Mouse (Mus musculus): ENCODE results near the gene Slc4a5.

Slc4a5 gene

DNA sequence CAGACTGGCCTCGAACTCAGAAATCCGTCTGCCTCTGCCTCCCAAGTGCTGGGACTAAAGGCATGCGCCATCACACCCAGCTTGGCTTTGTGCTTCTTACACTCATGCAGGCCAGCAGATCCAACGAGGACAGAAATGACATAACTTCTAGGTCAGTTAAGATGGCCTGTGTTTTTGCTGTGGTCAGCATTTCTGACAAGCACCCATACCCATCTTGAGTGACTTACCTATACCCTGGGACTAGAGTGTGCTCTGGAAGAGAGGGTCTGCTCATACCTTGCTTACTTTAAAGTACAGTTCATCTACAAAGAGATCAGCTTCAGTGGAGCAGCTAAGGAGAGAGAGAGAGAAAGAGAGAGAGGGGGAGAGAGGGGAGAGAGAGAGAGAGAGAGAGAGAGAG is 13.7 kb downstream of the Slc4a5 start:
- DNase-seq (ENCODE audit: low spot score) = no peak

GRCm38 (mm10) chr6:83234280-83234741 is 14.7 kb downstream of the Slc4a5 start:
- DNase-seq (ENCODE audit: low spot score) = peak; percentile 48

GRCm38 (mm10) chr6:83237123-83237522 is 17.5 kb downstream of the Slc4a5 start:
- no peak for DNase-seq (ENCODE audit: low spot score)

GRCm38 (mm10) chr6:83244422-83245061 is 24.9 kb downstream of the Slc4a5 start:
- peak; percentile 32 for DNase-seq (ENCODE audit: low spot score)

DNA sequence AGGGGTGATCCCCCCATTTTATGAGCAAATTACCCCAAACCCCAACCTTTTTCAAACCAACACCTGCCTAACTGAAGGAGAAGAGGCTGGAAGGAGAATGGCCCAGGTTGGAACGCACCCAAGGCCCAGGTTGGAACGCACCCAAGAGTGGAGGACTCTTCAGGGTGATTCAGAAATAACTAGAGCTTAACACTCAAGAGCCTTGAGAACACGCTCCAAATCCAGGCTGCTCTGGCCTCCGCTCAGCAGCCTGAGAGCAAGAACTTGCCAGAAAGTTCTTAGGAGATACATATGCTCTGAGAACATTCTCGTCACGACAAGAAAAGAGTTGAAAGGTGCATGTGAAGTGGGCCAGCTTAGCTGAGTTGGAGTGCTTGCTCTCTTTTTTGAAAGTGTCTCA is 25.5 kb downstream of the Slc4a5 start:
- DNase-seq (ENCODE audit: low spot score) = no peak

GRCm38 (mm10) chr6:83245997-83246396 is 26.4 kb downstream of the Slc4a5 start:
- DNase-seq (ENCODE audit: low spot score) = no peak

- DNase-seq (ENCODE audit: low spot score) = no peak
These were observed 27.1 kb downstream of the Slc4a5 start for GRCm38 (mm10) chr6:83246750-83247149.

DNA sequence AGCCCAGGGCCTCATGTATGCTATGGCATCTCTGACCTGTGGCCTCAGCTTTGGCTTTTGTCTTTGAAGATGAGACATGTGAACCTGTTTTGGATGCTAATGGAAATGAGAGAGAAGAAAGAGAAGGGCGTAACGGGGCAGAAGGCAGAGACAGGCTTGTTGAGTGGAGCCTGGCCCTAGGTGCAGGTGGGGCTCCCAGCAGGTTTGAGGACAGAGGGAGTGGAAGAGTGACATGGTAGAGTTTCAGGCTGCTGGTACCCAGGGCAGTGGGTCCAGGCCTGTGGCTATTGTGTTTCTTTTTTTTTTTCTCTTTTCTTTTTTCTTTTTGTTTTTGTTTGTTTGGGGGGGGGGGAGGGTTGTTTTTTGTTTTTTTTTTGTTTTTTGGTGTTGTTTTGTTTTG is 27.5 kb downstream of the Slc4a5 start:
- DNase-seq (ENCODE audit: low spot score) = no peak

GRCm38 (mm10) chr6:83254242-83254641 is 34.6 kb downstream of the Slc4a5 start:
- DNase-seq (ENCODE audit: low spot score) = no peak

DNA sequence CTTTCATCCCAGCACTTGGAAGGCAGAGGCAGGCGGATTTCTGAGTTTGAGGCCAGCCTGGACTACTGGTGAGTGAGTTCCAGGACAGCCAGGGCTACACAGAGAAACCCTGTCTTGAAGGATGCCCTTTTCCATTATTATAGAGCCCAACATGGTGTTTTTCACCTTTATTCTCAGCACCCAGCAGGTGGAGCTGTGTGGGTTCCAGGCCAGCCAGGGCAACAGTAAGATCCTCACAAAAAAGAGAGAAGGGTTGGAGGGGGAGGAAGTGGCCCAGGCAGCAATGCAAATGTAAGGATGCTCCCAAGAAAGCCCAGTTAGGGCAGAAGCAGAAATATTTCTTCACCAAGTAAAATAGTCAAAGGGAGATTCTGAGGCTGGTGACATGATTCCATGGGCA is 44.9 kb downstream of the Slc4a5 start:
- no peak for DNase-seq (ENCODE audit: low spot score)

DNA sequence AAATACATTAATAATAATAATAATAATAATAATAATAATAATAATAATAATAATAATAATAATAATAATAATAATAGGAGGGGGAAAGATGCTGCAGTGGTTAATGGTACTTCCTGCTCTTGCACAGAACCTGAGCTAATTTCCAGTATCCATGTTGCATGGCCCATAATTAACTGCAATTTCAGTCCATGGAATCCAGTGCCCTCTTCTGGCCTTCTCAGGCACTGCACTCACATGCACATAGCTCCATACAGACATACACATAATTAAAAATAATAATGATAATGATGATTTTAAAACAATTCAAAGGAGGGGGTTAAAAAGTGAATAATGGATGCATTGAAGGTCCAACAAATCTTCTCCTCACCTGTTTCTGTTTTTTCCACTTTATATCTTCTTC is 45.6 kb downstream of the Slc4a5 start:
- DNase-seq (ENCODE audit: low spot score) = peak; percentile 54

- DNase-seq (ENCODE audit: low spot score) = no peak
These were observed 46.0 kb downstream of the Slc4a5 start for GRCm38 (mm10) chr6:83265653-83266052.

GRCm38 (mm10) chr6:83267616-83268015 is 48.0 kb downstream of the Slc4a5 start:
- no peak for DNase-seq (ENCODE audit: low spot score)

GRCm38 (mm10) chr6:83268144-83269010 is 48.7 kb downstream of the Slc4a5 start:
- DNase-seq (ENCODE audit: low spot score) = peak; percentile 83

DNA sequence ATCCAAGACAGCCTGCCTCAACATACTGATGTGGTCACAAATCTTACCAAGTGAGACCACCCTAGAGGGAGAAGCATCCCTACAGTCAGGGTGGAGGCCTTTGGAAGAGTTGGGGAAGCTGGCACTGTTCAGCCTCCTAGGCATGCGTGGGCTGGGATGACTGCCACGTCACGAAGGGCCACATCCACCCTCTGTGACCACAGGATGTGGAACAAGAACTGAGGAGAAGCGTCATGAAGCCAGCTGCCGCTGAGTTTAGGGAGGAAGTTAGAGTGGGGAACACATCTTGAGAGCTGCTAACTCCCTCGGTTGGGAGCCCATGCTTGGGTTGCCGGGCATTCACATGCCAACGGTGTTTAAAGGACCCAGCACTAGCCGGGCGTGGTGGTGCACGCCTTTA is 54.1 kb downstream of the Slc4a5 start:
- no peak for DNase-seq (ENCODE audit: low spot score)

GRCm38 (mm10) chr6:83277151-83277550 is 57.5 kb downstream of the Slc4a5 start:
- no peak for DNase-seq (ENCODE audit: low spot score)

GRCm38 (mm10) chr6:83278881-83279280 is 59.3 kb downstream of the Slc4a5 start:
- peak; percentile 53 for DNase-seq (ENCODE audit: low spot score)

GRCm38 (mm10) chr6:83280256-83280955 is 60.8 kb downstream of the Slc4a5 start:
- DNase-seq (ENCODE audit: low spot score) = peak; percentile 48

DNA sequence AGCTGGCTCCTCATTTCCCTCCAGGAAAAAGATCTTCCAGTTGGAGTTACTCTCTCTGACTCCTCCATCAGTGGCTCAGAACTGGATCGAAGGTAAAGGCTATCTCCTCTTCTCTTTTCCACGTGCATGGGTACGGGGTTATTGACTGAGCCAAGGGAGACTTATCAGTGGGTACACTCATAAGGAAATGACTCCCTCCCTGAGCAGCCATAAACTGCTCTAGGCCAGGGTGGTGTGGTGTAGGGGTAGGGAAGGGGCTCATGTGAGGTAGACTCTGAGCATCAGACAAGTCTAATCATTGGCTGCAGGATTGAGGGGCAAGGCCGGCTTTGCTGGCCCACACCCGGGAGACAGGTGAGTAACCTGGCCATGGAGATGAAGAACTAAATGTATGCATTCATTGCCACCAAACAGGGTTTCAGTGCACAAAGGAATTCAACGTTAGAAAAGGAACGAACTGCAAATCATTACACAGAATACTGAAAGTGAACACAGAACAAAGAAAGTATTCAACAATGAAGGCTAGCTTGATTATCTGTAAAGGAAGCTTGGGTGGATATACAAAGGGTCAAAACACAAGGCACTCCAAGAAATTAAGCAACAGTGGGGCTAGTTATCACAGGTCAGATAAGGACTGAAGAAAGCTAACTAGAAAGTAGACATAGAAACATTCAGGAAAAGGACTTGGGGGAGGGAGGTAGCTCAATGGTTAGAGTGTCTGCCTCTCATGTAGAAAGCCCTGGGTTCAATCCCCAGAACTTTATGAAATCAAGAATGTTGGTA is 81.0 kb downstream of the Slc4a5 start:
- DNase-seq (ENCODE audit: low spot score) = no peak

DNA sequence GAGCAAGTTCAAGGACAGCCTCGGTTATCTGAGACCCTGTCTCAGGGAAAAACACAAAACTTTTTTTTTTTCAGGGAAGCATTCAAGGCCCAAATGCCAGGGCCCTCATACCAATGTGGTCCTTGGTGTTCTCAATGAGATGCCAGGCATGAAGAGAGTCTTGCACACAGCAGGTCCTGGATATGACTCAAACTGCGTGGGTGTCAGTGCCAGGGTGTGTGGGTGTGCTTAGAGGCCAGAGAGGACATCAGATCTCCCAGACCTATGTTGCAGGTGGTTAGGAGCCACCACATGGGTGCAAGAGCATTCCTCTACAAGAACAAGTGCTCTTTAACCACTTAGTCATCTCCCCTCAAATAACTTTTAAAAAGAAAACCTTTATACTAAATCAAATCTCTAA is 81.7 kb downstream of the Slc4a5 start:
- no peak for DNase-seq (ENCODE audit: low spot score)

GRCm38 (mm10) chr6:83302264-83302663 is 82.6 kb downstream of the Slc4a5 start:
- DNase-seq (ENCODE audit: low spot score) = no peak

- no peak for DNase-seq (ENCODE audit: low spot score)
These were observed 89.4 kb downstream of the Slc4a5 start for GRCm38 (mm10) chr6:83309017-83309416.

All from embryo, embryonic 10 days (tissue).